Mouse (Mus musculus): Measurements from ENCODE around the gene Pms2. TPM values are rescaled to one million over a fixed set of nuclear protein-coding genes. Genes with fewer than 3 reads are reported as not detected.
A peak's percentile ranks its signal among the peaks of the same experiment; 100 is the strongest.

Pms2 gene
- polyA plus RNA-seq, 1 experiment from 2014 or later, result 30.7 TPM

DNA sequence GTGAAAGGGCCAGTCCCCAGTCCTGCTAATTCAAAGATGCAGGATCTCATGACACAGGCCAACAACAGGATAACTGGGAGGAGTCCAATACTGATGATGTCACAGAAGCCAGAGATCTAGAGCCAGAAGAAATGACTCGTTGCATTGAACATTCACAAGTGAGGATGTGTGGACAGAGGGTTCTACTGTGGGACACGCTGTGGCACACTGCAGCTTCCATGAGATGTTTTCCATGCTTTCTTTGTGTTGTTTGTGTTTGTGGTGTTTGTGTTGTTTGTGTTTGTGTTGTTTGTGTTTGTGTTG, 65.8 kb downstream of the Pms2 start:
- Histone ChIP-seq H3K9ac (replicated peaks) (no peak overlapping the region), H3K9me3 (no peaks in the 10 kb centered on the region), H3K4me3 (no peak overlapping the region), H3K27ac (replicated peaks) (no peak overlapping the region), H3K27me3 (no peaks in the 10 kb centered on the region), H3K36me3 (no peaks in the 10 kb centered on the region), H3K4me2 (replicated peaks) (no peak overlapping the region), H3K4me1 (no peaks in the 10 kb centered on the region)
- WGBS, result 68% methylated on average over 2 of the region's 2 CpGs
- ATAC-seq (replicated peaks), result peak; percentile 26; the same call in 1 of the 2 replicates

DNA sequence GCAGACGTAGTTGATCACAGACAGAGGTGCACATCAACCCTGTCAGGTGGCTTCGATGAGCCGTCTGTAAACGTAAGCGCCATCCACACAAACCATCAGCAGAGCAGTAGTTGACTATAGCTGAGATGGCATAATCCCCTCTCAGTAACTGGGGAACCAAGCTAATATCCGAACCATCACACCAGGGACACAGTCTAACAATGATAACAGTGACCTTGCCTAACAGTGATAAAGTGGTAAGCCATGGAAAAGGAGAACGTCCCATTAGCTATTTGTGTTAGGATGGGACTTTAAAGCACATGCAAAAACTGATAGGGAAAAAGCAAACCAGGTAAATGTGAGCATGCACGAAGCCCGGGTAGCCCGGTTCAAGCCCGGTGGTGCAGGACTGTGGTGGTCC, 66.5 kb downstream of the Pms2 start:
- 90% methylated on average over 11 of the region's 11 CpGs for WGBS
- ATAC-seq (replicated peaks), result no peak
- no peaks in the 10 kb centered on the region for H3K27me3 ChIP-seq
- H3K9me3 ChIP-seq, result no peaks in the 10 kb centered on the region
- peaks cover 4% of the 10 kb centered on the region; the same call in 1 of the 2 replicates for H3K4me1 ChIP-seq
- H3K4me3 ChIP-seq, result no peak overlapping the region
- H3K36me3 ChIP-seq, result no peaks in the 10 kb centered on the region
- no peak overlapping the region for H3K4me2 ChIP-seq (replicated peaks)
- H3K9ac ChIP-seq (replicated peaks), result no peak overlapping the region
- H3K27ac ChIP-seq (replicated peaks), result no peak overlapping the region

DNA sequence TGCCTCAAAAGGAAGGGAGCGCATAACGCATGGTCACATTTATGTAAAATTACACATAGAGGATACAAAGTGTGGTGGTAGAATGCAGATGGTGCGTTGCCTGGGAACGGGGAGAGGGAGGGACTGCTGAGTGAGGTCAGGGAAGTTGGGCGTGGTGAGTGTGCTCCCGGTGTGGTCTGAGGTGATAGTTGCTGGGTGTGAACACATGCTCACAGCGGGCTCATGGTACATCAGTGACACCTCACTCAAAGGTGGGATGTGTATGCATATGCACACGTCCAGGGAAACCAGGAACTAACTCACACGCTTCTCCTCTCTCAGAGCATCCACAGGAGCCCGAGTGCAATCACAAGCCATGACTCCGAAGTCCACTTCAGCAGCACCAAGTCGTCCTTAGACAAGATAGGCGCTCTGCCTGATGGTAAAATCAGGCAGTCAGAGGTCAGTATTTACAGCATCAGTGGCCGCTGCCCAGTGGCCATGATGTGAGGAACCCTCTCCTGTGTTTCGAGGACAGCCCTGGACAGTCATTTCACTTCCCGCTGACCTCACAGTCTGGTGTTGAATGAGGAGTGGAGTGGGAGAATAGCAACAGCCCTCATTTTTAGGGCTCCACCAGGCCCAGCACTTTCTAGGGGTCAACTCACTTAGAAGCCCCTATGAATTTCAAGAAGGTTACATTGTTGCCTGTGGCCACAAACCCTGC, 67.1 kb downstream of the Pms2 start:
- Histone ChIP-seq H3K27me3 (no peaks in the 10 kb centered on the region), H3K9ac (replicated peaks) (no peak overlapping the region), H3K4me1 (peaks cover 4% of the 10 kb centered on the region; the same call in 1 of the 2 replicates), H3K9me3 (no peaks in the 10 kb centered on the region), H3K27ac (replicated peaks) (no peak overlapping the region), H3K36me3 (no peaks in the 10 kb centered on the region), H3K4me3 (no peak overlapping the region), H3K4me2 (replicated peaks) (no peak overlapping the region)
- ATAC-seq (replicated peaks), result no peak
- 82% methylated on average over 16 of the region's 16 CpGs for WGBS

DNA sequence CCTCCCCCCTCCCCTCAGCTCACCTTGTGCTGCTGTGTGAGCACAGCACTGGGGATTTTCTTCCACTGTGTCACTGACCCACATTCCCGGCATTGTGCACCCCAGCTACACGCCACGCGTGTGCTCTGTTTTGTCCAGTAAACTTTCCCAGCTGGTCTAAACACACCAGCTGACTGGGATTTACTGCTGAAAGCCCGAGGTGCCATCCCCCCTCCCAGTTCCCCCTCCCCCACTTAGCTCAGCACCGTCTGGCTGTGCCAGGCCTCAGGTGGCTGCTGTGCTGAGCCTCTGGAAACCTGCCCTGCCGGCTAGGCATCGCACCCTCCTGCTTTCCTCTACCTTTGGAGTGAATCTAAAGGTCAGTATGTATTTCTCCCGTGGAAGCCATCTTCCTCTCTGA, 71.1 kb downstream of the Pms2 start:
- H3K9me3 ChIP-seq, result no peaks in the 10 kb centered on the region
- no peak for ATAC-seq (replicated peaks)
- H3K4me2 ChIP-seq (replicated peaks), result no peak overlapping the region
- no peak overlapping the region for H3K27ac ChIP-seq (replicated peaks)
- 15% methylated on average over 9 of the region's 9 CpGs for WGBS
- peaks cover 4% of the 10 kb centered on the region; the same call in 1 of the 2 replicates for H3K4me1 ChIP-seq
- no peak overlapping the region for H3K9ac ChIP-seq (replicated peaks)
- H3K4me3 ChIP-seq, result no peak overlapping the region
- peaks cover 8% of the 10 kb centered on the region; the same call in 1 of the 2 replicates for H3K36me3 ChIP-seq
- H3K27me3 ChIP-seq, result no peaks in the 10 kb centered on the region

DNA sequence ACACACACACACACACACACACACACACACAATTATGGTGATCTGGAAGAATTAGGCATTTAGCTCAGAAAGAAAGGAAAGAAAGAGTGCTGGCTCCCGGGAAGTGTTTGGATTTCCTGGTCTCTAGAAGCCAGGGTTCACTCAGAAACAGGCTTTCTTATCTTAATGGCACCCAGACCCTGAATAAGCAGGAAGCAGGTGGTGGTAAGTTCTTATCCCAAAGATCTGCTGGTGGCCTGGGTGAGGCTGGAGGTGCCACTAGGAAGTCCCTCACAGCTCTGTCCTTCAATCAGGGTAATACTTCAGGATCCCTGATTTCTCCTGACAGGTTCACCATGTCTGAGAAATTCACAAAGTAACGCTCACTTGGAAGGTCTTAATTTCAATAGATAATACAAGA, 72.6 kb downstream of the Pms2 start:
- Histone ChIP-seq H3K27ac (replicated peaks) (no peak overlapping the region), H3K9ac (replicated peaks) (no peak overlapping the region), H3K4me1 (peaks cover 4% of the 10 kb centered on the region; the same call in 1 of the 2 replicates), H3K9me3 (no peaks in the 10 kb centered on the region), H3K4me2 (replicated peaks) (no peak overlapping the region), H3K4me3 (no peak overlapping the region), H3K36me3 (peaks cover 21% of the 10 kb centered on the region), H3K27me3 (no peaks in the 10 kb centered on the region)
- ATAC-seq (replicated peaks), result no peak
- 88% methylated on average over 2 of the region's 2 CpGs for WGBS

Other genes starting within 250 kb of the Pms2 start
- 30.4 and 30.7 TPM in 2 replicates for gene Usp42, start 177.7 kb upstream of the Pms2 start, polyA plus RNA-seq (2015; fragmentation: Nextera tagmentation; extraction: Ambion mirVana)
- 46.7 and 47.5 TPM in 2 replicates for gene Eif2ak1, start 92.2 kb upstream of the Pms2 start, polyA plus RNA-seq (2015; fragmentation: Nextera tagmentation; extraction: Ambion mirVana)
- gene Ankrd61, start 12.3 kb upstream of the Pms2 start, polyA plus RNA-seq (2015; fragmentation: Nextera tagmentation; extraction: Ambion mirVana), result 0.50 and 0.55 TPM in 2 replicates
- gene Aimp2, start 117 bp upstream of the Pms2 start, polyA plus RNA-seq (2015; fragmentation: Nextera tagmentation; extraction: Ambion mirVana), result 86.5 and 92.8 TPM in 2 replicates
- 1.5 and 2.2 TPM in 2 replicates for gene Gm42421, start 18.2 kb downstream of the Pms2 start, polyA plus RNA-seq (2015; fragmentation: Nextera tagmentation; extraction: Ambion mirVana)
- 1.9 and 2.1 TPM in 2 replicates for gene Rsph10b, start 23.1 kb downstream of the Pms2 start, polyA plus RNA-seq (2015; fragmentation: Nextera tagmentation; extraction: Ambion mirVana)
- gene Ccz1, start 104.9 kb downstream of the Pms2 start, polyA plus RNA-seq (2015; fragmentation: Nextera tagmentation; extraction: Ambion mirVana), result 90.9 and 94.3 TPM in 2 replicates
- not detected in 2 replicates for gene Ocm, start 116.7 kb downstream of the Pms2 start, polyA plus RNA-seq (2015; fragmentation: Nextera tagmentation; extraction: Ambion mirVana)
- gene Lmtk2, start 190.5 kb downstream of the Pms2 start, polyA plus RNA-seq (2015; fragmentation: Nextera tagmentation; extraction: Ambion mirVana), result 8.4 and 9.1 TPM in 2 replicates